Mouse (Mus musculus): Measurements from ENCODE around the gene Idua.

DNA sequence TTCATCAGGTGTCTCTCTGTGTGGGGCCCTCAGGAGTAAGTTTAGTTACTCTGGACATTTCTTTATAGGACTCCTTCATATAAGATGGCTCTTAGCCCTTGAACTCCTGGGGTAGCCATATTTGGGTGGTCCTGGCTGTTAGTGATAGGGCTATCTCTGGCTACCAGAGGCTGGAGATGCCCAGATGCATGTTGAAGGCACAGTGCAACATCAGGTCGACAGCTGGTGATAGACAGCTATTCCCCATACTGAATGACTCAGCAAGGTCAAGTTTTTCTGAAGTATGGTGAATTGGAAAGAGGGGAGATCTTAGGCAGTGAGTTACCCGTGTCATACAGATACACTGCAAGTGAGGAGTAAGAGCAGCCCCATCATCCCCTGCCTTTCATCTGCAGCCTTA, 47.6 kb downstream of the Idua start:
- TF ChIP-seq CTCF (IDR thresholded peaks at IDR 0.05 in 2 of 3, conservative IDR thresholded peaks at IDR 0.05 in 1 of 3; ENCODE audit: control insufficient read depth in 1 of 3, insufficient read depth in 1 of 3, low read depth in 2 of 3, low read length in 3 of 3, poor library complexity in 1 of 3, severe bottlenecking in 1 of 3) (no peak), EP300 (IDR thresholded peaks at IDR 0.05; ENCODE audit: low read depth in 1 of 2, low read length in 2 of 2) (no peak)

All from MEL (cell line).